Mouse (Mus musculus): Measurements from ENCODE around the gene Lypd1. TPM values are rescaled to one million over a fixed set of nuclear protein-coding genes. Genes with fewer than 3 reads are reported as not detected.

The Lypd1 gene
- 0.65 and 0.91 TPM in 2 replicates for polyA plus RNA-seq (2014; fragmentation: Nextera tagmentation; extraction: Ambion mirVana)

DNA sequence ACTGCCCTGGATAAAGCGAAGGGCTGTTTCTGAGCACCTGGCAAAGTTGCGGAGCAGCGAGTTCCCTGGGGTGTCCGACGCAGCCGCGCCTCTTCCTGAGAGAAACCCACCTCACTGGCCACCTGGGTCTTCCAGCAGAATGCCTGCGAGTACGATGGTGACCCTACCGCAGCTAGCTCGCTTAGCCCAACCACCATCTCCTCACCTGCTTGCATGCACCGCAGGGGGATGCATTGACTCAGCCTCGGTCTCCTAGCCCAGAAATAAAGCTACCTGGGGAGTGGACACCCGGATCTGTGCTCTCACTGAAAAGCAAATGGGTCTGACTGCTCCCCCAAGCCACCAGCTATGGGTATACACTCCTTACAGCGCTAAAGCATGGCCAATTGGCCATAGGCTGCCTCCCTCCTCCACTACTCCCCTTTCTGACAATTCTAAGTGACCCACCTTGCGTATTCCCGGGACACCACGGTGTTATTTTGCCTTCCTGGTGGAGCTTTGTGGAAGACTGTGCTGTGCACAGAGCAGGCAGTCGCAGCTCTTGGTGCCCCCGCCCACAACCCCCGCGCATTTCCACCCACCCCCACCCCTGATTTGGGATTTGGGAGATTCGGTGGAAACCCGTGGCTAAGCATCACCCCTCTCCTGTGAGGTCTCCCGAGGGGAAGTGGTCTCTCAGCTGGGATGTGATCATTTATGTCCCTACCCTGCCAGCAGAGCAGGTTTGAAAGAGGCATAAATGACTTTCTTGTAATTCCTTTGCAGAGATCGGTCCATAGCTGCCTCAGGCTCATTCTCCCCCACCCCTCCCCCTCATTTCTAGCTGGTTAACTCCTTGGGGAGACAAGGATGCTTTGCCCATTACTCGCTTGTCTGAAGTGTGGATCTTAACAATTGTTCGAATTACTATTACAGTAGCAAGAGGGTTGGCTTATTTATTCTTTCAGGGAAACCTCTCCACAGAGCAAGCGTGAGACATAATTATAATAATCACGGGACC lies at the start of gene Lypd1:
Lypd1 (minus strand) TSS at position 501 of the 1,000 bp plus-strand sequence.
- no peak for TF ChIP-seq CTCF (IDR thresholded peaks at IDR 0.05; ENCODE audit: low read depth)
- Histone ChIP-seq H3K4me2 (peak within 1 kb of the TSS; percentile 94), H3K4me3 (ENCODE audit: low read depth, low read length) (peak within 1 kb of the TSS; percentile 44), H3K27me3 (ENCODE audit: insufficient read depth, low read length) (peaks cover 37% of the 10 kb centered on the region), H3K4me1 (ENCODE audit: insufficient read depth) (no peaks in the 10 kb centered on the region), H3K27ac (ENCODE audit: low read depth) (no peak within 1 kb of the TSS), H3K36me3 (ENCODE audit: insufficient read depth) (no peaks in the 10 kb centered on the region), H3K9me3 (ENCODE audit: low read depth, low read length) (no peaks in the 10 kb centered on the region), H3K9ac (peak within 1 kb of the TSS; percentile 23; the same call in 1 of the 2 replicates)
- 8% methylated on average over 30 of the region's 30 CpGs for WGBS
- no peak for DNase-seq
- ATAC-seq (ENCODE audit: insufficient read depth), result 0 out of 2 replicates have a peak, but pooled peaks have one; percentile 10

DNA sequence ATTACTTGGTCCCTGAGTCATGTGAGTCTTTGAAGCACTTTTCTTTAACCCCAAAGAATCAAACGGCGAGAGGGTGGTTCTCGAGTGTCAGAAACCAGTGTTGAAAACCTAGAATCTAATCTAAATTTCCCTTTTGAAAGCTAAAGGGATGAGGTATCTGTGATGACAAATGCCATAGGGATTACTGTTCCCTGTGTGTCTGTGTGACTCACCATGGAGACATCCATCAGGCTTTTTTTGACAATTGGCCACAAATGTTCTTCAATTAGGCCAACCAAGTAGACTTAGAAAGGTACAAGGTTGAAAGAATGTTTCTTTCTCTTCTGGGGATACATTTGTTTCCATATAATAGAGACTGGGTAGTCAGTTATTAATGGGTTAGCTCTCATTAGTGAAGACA lies 38.1 kb upstream of the Lypd1 start:
- ATAC-seq (ENCODE audit: insufficient read depth), result no peak
- Histone ChIP-seq H3K27ac (ENCODE audit: low read depth) (no peak overlapping the region), H3K36me3 (ENCODE audit: insufficient read depth) (no peaks in the 10 kb centered on the region), H3K27me3 (ENCODE audit: insufficient read depth, low read length) (no peaks in the 10 kb centered on the region), H3K9me3 (ENCODE audit: low read depth, low read length) (no peaks in the 10 kb centered on the region), H3K4me1 (ENCODE audit: insufficient read depth) (no peaks in the 10 kb centered on the region), H3K9ac (no peak overlapping the region), H3K4me3 (ENCODE audit: low read depth, low read length) (no peak overlapping the region), H3K4me2 (no peak overlapping the region)
- DNase-seq, result no peak
- WGBS, result 74% methylated on average over 3 of the region's 3 CpGs
- no peak for TF ChIP-seq CTCF (IDR thresholded peaks at IDR 0.05; ENCODE audit: low read depth)

DNA sequence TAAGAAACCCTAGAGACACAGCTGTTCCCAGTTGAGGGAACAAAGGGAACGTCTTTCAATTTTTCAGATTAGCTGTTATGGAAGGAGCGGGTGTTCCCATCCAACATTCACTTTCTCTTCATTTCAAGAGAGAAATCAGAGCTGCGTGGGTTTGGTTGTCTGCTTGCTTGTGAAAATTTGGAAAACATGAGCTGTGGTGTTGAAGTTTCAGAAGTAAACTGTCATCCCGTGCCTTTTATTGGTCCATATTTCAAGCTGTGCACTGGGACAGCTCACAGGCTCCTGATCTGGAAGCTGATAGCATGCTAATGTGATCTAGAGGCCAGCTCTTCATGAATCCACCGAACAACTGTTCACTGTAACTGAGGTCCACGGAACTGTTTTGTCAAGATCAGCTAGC lies 36.2 kb upstream of the Lypd1 start:
- Histone ChIP-seq H3K9ac (no peak overlapping the region), H3K36me3 (ENCODE audit: insufficient read depth) (no peaks in the 10 kb centered on the region), H3K4me2 (no peak overlapping the region), H3K9me3 (ENCODE audit: low read depth, low read length) (no peaks in the 10 kb centered on the region), H3K27me3 (ENCODE audit: insufficient read depth, low read length) (no peaks in the 10 kb centered on the region), H3K4me1 (ENCODE audit: insufficient read depth) (no peaks in the 10 kb centered on the region), H3K27ac (ENCODE audit: low read depth) (no peak overlapping the region), H3K4me3 (ENCODE audit: low read depth, low read length) (no peak overlapping the region)
- WGBS, result 47% methylated on average over 6 of the region's 6 CpGs
- no peak for ATAC-seq (ENCODE audit: insufficient read depth)
- TF ChIP-seq CTCF (IDR thresholded peaks at IDR 0.05; ENCODE audit: low read depth), result no peak
- peak; percentile 23 for DNase-seq

DNA sequence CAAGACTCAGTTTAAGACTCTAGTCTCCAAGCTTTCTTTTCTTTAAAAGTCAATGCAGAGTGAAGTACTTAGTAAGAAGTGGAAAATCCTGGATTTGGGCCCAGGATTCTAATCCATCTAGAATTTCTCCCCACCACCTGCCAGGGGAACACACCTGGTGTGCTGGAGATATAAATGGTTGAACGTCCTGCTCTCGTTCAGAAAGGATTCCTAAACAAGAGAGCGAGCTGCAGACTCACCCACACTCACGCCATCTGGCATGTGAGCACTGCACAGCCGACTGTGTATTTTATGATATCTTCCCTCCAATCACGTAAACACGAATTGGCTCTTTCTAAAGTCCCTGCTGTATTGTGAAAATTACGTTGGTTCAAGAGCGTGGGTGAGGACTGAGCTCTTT lies 32.2 kb upstream of the Lypd1 start:
- Histone ChIP-seq H3K9ac (no peak overlapping the region), H3K27me3 (ENCODE audit: insufficient read depth, low read length) (no peaks in the 10 kb centered on the region), H3K9me3 (ENCODE audit: low read depth, low read length) (no peaks in the 10 kb centered on the region), H3K36me3 (ENCODE audit: insufficient read depth) (no peaks in the 10 kb centered on the region), H3K4me3 (ENCODE audit: low read depth, low read length) (no peak overlapping the region), H3K4me1 (ENCODE audit: insufficient read depth) (no peaks in the 10 kb centered on the region), H3K4me2 (no peak overlapping the region), H3K27ac (ENCODE audit: low read depth) (no peak overlapping the region)
- no peak for TF ChIP-seq CTCF (IDR thresholded peaks at IDR 0.05; ENCODE audit: low read depth)
- 33% methylated on average over 9 of the region's 9 CpGs for WGBS
- DNase-seq (peak; percentile 20), ATAC-seq (ENCODE audit: insufficient read depth) (no peak)

DNA sequence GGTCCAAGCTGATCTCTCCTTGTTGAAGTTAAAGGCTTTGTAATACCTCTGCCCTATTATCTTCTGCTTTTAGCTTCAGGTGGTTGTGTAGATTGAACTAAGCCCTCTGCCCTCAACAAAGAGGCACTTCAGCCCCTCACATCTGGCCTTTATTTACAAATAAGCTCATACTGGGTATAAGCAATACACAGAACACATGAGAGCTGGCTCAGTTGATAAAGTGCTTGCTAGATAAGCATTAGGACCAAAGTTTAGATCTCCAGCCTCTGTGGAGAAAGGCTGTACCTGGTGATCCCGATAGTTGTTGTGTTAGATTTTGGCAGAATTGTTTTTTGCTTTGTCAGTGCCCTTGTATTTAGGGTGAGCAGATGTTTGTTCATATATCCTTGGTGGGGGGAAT lies 30.4 kb upstream of the Lypd1 start:
- H3K4me2 ChIP-seq, result no peak overlapping the region
- H3K9me3 ChIP-seq (ENCODE audit: low read depth, low read length), result no peaks in the 10 kb centered on the region
- no peak overlapping the region for H3K27ac ChIP-seq (ENCODE audit: low read depth)
- no peak for DNase-seq
- 69% methylated on average over 1 of the region's 1 CpGs for WGBS
- no peaks in the 10 kb centered on the region for H3K27me3 ChIP-seq (ENCODE audit: insufficient read depth, low read length)
- no peak overlapping the region for H3K4me3 ChIP-seq (ENCODE audit: low read depth, low read length)
- no peaks in the 10 kb centered on the region for H3K4me1 ChIP-seq (ENCODE audit: insufficient read depth)
- TF ChIP-seq CTCF (IDR thresholded peaks at IDR 0.05; ENCODE audit: low read depth), result no peak
- no peak for ATAC-seq (ENCODE audit: insufficient read depth)
- no peaks in the 10 kb centered on the region for H3K36me3 ChIP-seq (ENCODE audit: insufficient read depth)
- H3K9ac ChIP-seq, result no peak overlapping the region

DNA sequence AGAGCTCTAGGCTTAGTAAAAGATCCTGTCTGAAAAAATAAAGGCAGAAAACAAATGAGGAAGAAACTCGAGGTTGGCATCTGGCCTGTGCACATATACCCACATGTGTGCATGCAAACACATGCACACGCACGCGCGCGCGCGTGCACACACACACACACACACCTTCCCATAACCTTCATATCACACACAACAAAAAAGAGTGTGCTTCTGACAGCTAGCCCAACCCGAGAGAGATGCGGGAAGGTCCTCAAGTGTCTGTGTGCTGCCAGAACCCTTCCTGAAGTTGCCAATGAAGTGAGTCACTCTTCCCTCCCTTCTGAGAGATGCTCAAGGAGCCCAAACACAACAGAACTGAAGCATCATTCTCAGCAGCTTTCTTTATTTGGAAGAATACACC lies 12.6 kb upstream of the Lypd1 start:
- Histone ChIP-seq H3K4me1 (ENCODE audit: insufficient read depth) (no peaks in the 10 kb centered on the region), H3K9ac (no peak overlapping the region), H3K4me2 (no peak overlapping the region), H3K4me3 (ENCODE audit: low read depth, low read length) (no peak overlapping the region), H3K9me3 (ENCODE audit: low read depth, low read length) (no peaks in the 10 kb centered on the region), H3K27ac (ENCODE audit: low read depth) (no peak overlapping the region), H3K27me3 (ENCODE audit: insufficient read depth, low read length) (no peaks in the 10 kb centered on the region), H3K36me3 (ENCODE audit: insufficient read depth) (no peaks in the 10 kb centered on the region)
- DNase-seq (no peak), ATAC-seq (ENCODE audit: insufficient read depth) (no peak)
- TF ChIP-seq CTCF (IDR thresholded peaks at IDR 0.05; ENCODE audit: low read depth), result no peak
- 89% methylated on average over 10 of the region's 10 CpGs for WGBS

DNA sequence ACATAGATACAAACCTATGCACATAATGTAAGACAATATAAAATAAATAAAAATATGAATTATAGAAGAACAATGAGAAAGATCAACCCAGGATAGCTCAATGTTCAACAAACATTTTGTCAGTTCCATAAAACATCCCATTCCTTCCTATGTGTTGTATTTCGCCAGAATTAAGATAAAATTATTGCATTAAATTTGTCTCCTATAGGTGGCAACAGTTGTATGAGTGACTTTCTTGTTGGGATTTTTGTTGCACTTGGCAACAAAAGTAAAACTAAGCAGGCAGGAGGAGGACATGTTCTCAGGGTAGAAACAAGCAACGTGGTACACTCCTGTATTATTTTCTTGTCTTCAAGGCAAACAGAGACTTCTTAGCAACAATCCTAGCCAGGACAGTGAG lies 10.2 kb upstream of the Lypd1 start:
- TF ChIP-seq CTCF (IDR thresholded peaks at IDR 0.05; ENCODE audit: low read depth), result no peak
- H3K27me3 ChIP-seq (ENCODE audit: insufficient read depth, low read length), result no peaks in the 10 kb centered on the region
- H3K4me3 ChIP-seq (ENCODE audit: low read depth, low read length), result no peak overlapping the region
- H3K4me1 ChIP-seq (ENCODE audit: insufficient read depth), result no peaks in the 10 kb centered on the region
- H3K4me2 ChIP-seq, result no peak overlapping the region
- WGBS, result 63% methylated on average over 2 of the region's 2 CpGs
- DNase-seq (peak; percentile 10), ATAC-seq (ENCODE audit: insufficient read depth) (no peak)
- no peak overlapping the region for H3K27ac ChIP-seq (ENCODE audit: low read depth)
- H3K9ac ChIP-seq, result no peak overlapping the region
- H3K9me3 ChIP-seq (ENCODE audit: low read depth, low read length), result no peaks in the 10 kb centered on the region
- no peaks in the 10 kb centered on the region for H3K36me3 ChIP-seq (ENCODE audit: insufficient read depth)
